Mouse (Mus musculus) ES-E14 (cell line): ENCODE results near the gene Cpeb2.

Experiments used
- CHD2 ChIP-seq: IDR thresholded peaks from 2 replicates; pipeline ENCODE4 v1.6.1; 2014; ENCODE audit warnings: mild to moderate bottlenecking, low read depth, low read length, inconsistent platforms
- HCFC1 ChIP-seq: IDR thresholded peaks from 2 replicates; pipeline ENCODE4 v1.6.1; 2012; ENCODE audit warnings: low read length, inconsistent platforms, borderline replicate concordance; ENCODE audit not compliant: insufficient read depth
- MAFK ChIP-seq: IDR thresholded peaks from 2 replicates; pipeline ENCODE4 v1.6.1; 2014; ENCODE audit warnings: mild to moderate bottlenecking, low read depth, low read length, inconsistent platforms; ENCODE audit not compliant: insufficient read depth
- ZC3H11A ChIP-seq: IDR thresholded peaks from 2 replicates; pipeline ENCODE4 v1.6.1; 2012; ENCODE audit warnings: low read depth, mild to moderate bottlenecking, inconsistent platforms, low read length, borderline replicate concordance
- ZNF384 ChIP-seq: IDR thresholded peaks from 2 replicates; pipeline ENCODE4 v1.6.1; 2012; ENCODE audit warnings: low read depth, low read length, inconsistent platforms

DNA sequence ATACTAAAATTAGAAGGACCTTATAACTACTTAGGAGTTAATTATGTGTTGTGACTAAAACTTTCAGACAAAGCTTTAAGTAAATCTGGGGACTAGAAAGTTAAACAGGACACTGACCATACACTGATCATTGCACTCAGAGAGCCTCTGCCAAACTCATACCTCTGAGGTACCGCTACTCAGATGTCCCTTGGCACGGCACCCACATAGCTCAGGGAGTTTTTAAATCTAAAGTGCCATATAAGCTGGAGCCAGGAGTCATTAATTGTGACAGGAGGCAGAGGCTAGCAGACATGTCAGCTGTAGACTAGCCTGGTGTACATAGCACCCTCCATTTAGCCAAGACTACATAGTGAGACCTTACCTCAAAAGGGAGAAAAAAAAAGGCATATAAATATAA, 31.7 kb downstream of the Cpeb2 start:
- TF ChIP-seq ZNF384 (no peak), ZC3H11A (no peak), CHD2 (no peak), HCFC1 (no peak), MAFK (no peak)
